Mouse (Mus musculus): ENCODE results near the gene Ddx39. TPM values are rescaled to one million over a fixed set of nuclear protein-coding genes. Genes with fewer than 3 reads are reported as not detected.

Ddx39 gene
- total RNA-seq, 2 experiments from 2014 or later, result 17.5 to 20.5 TPM

- no peak for DNase-seq (ENCODE audit: low spot score in 2 of 2)
Measured at GRCm38 (mm10) chr8:83764717-83765116, 49.7 kb downstream of the Ddx39 start.

GRCm38 (mm10) chr8:83765663-83766062 is 50.7 kb downstream of the Ddx39 start:
- DNase-seq (ENCODE audit: low spot score in 2 of 2), result no peak

- DNase-seq (ENCODE audit: low spot score in 2 of 2), result no peak
Measured at GRCm38 (mm10) chr8:83767442-83767841, 52.5 kb downstream of the Ddx39 start.

- no peak for DNase-seq (ENCODE audit: low spot score in 2 of 2)
Measured at GRCm38 (mm10) chr8:83768526-83768925, 53.5 kb downstream of the Ddx39 start.

GRCm38 (mm10) chr8:83769720-83770119 is 54.7 kb downstream of the Ddx39 start:
- DNase-seq (ENCODE audit: low spot score in 2 of 2), result no peak

- no peak for DNase-seq (ENCODE audit: low spot score in 2 of 2)
Measured at GRCm38 (mm10) chr8:83770669-83771068, 55.7 kb downstream of the Ddx39 start.

- no peak for DNase-seq (ENCODE audit: low spot score in 2 of 2)
Measured at GRCm38 (mm10) chr8:83771791-83772190, 56.8 kb downstream of the Ddx39 start.

GRCm38 (mm10) chr8:83772701-83773451 is 57.9 kb downstream of the Ddx39 start:
- DNase-seq (ENCODE audit: low spot score in 2 of 2), result peak; percentile 37 to 54

- DNase-seq (ENCODE audit: low spot score in 2 of 2), result no peak
Measured at GRCm38 (mm10) chr8:83773452-83773846, 58.5 kb downstream of the Ddx39 start.

GRCm38 (mm10) chr8:83774221-83774620 is 59.2 kb downstream of the Ddx39 start:
- no peak for DNase-seq (ENCODE audit: low spot score in 2 of 2)

Small RNA genes within 50 kb of the gene (microRNA-seq; reads per million reads assigned to microRNA genes)
- 0 to 1.2 reads per million in 2 experiments for gene Mir1668 (ENCODE audit: borderline number of aligned reads in 2 of 2)

Other genes starting within 250 kb of the Ddx39 start
- gene Olfr370, start 179.4 kb upstream of the Ddx39 start, total RNA-seq (2021), result not detected
- 100 to 1,000 TPM; 220 to 282 TPM for gene Ndufb7, start 148.5 kb upstream of the Ddx39 start, total RNA-seq (2021)
- gene Tecr, start 107.2 kb upstream of the Ddx39 start, total RNA-seq (2021), result 100 to 1,000 TPM; 498 to 523 TPM
- gene Dnajb1, start 107.0 kb upstream of the Ddx39 start, total RNA-seq (2021), result 10 to 100 TPM; 75.9 to 83.0 TPM
- 10 to 100 TPM; 26.2 to 29.8 TPM for gene Gipc1, start 62.5 kb upstream of the Ddx39 start, total RNA-seq (2021)
- gene Ptger1, start 48.5 kb upstream of the Ddx39 start, total RNA-seq (2021), result under 1 TPM; 0.45 to 0.99 TPM
- 100 to 1,000 TPM; 124 to 126 TPM for gene Pkn1, start 16.0 kb upstream of the Ddx39 start, total RNA-seq (2021)
- 10 to 100 TPM; 23.4 to 35.3 TPM for gene Adgre5, start 26.1 kb downstream of the Ddx39 start, total RNA-seq (2021)
- 10 to 100 TPM; 39.6 to 76.0 TPM for gene Adgrl1, start 184.9 kb downstream of the Ddx39 start, total RNA-seq (2021)
- 1 to 10 TPM; 1.2 to 1.7 TPM for gene Gm10644, start 240.0 kb downstream of the Ddx39 start, total RNA-seq (2021)
- 1 to 10 TPM; 1.7 to 2.8 TPM for gene Asf1b, start 240.3 kb downstream of the Ddx39 start, total RNA-seq (2021)